8 mouse cellular contexts compared by ENCODE assay signal in genomic region chr4:126321854-126322511, GRCm38 (mm10). TPM values are rescaled to one million over a fixed set of nuclear protein-coding genes. Genes with fewer than 3 reads are reported as not detected.
DNase-seq lines count a peak whose midpoint lies in the region; ATAC-seq and TF ChIP-seq lines count a peak whose summit lies in the region.

No protein-coding gene starts in this region.

- peaks cover 4% of the 10 kb centered on the region; the same call in 1 of the 2 replicates for H3K4me1 ChIP-seq in lung, embryonic 14.5 days (ENCODE audit: insufficient read depth)
- peaks cover 4% of the 10 kb centered on the region; the same call in 1 of the 2 replicates for H3K4me1 ChIP-seq in lung, adult 2 months (ENCODE audit: control insufficient read depth, insufficient read depth, low read length)
- H3K4me1 ChIP-seq in embryonic facial prominence, embryonic 15.5 days: peaks cover 35% of the 10 kb centered on the region
- H3K4me1 ChIP-seq in intestine, embryonic 15.5 days (replicated peaks): peaks cover 17% of the 10 kb centered on the region; the same call in 1 of the 2 replicates

- peak overlapping the region; percentile 94 for H3K4me2 ChIP-seq in lung, embryonic 14.5 days
- peak overlapping the region; percentile 78 for H3K4me2 ChIP-seq in embryonic facial prominence, embryonic 15.5 days (replicated peaks)
- peak overlapping the region; percentile 77 for H3K4me2 ChIP-seq in intestine, embryonic 15.5 days (replicated peaks)

- 0 out of 2 replicates have a peak overlapping the region, but pooled peaks have one; percentile 72 for H3K9ac ChIP-seq in lung, embryonic 14.5 days
- no peak overlapping the region for H3K9ac ChIP-seq in embryonic facial prominence, embryonic 15.5 days
- 0 out of 2 replicates have a peak overlapping the region, but pooled peaks have one; percentile 87 for H3K9ac ChIP-seq in intestine, embryonic 15.5 days

- peak; percentile 45 for ATAC-seq in lung, embryonic 14.5 days (ENCODE audit: insufficient read depth)
- ATAC-seq in embryonic facial prominence, embryonic 15.5 days (ENCODE audit: insufficient number of reproducible peaks, low FRiP score, low TSS enrichment, low read depth): no peak
- peak; percentile 14 for ATAC-seq in intestine, embryonic 15.5 days

- no peaks in the 10 kb centered on the region for H3K9me3 ChIP-seq in lung, embryonic 14.5 days (ENCODE audit: low read depth, low read length)
- no peaks in the 10 kb centered on the region for H3K9me3 ChIP-seq in embryonic facial prominence, embryonic 15.5 days (replicated peaks)
- no peaks in the 10 kb centered on the region for H3K9me3 ChIP-seq in intestine, embryonic 15.5 days

- 50% methylated on average over 28 of the region's 28 CpGs for WGBS in lung, embryonic 14.5 days
- WGBS in lung, adult 2 months: 55% methylated on average over 28 of the region's 28 CpGs
- 53% methylated on average over 28 of the region's 28 CpGs for WGBS in embryonic facial prominence, embryonic 15.5 days
- 54% methylated on average over 28 of the region's 28 CpGs for WGBS in intestine, embryonic 15.5 days

- TF ChIP-seq CTCF in lung, embryonic 14.5 days (IDR thresholded peaks at IDR 0.05; ENCODE audit: low read depth): no peak
- no peak for TF ChIP-seq CTCF in lung, adult 2 months (IDR thresholded peaks at IDR 0.05; ENCODE audit: insufficient read depth, low read length)

- H3K27me3 ChIP-seq in lung, embryonic 14.5 days (ENCODE audit: insufficient read depth, low read length): peaks cover 8% of the 10 kb centered on the region
- H3K27me3 ChIP-seq in embryonic facial prominence, embryonic 15.5 days: no peaks in the 10 kb centered on the region
- H3K27me3 ChIP-seq in intestine, embryonic 15.5 days (replicated peaks): 0 out of 2 replicates have a peak, but pooled peaks cover 3% of the 10 kb centered on the region

- no peak overlapping the region for H3K27ac ChIP-seq in lung, embryonic 14.5 days (ENCODE audit: low read depth)
- H3K27ac ChIP-seq in embryonic facial prominence, embryonic 15.5 days (replicated peaks): no peak overlapping the region
- H3K27ac ChIP-seq in intestine, embryonic 15.5 days: 0 out of 2 replicates have a peak overlapping the region, but pooled peaks have one; percentile 57

- H3K4me3 ChIP-seq in lung, embryonic 14.5 days (ENCODE audit: low read depth, low read length): peak overlapping the region; percentile 89
- H3K4me3 ChIP-seq in lung, adult 2 months (replicated peaks; ENCODE audit: extremely low read depth, low read depth, low read length): no peak overlapping the region
- H3K4me3 ChIP-seq in embryonic facial prominence, embryonic 15.5 days (replicated peaks): peak overlapping the region; percentile 89
- H3K4me3 ChIP-seq in intestine, embryonic 15.5 days (replicated peaks): peak overlapping the region; percentile 88

- peaks cover 23% of the 10 kb centered on the region for H3K36me3 ChIP-seq in lung, embryonic 14.5 days (ENCODE audit: insufficient read depth)
- peaks cover 16% of the 10 kb centered on the region for H3K36me3 ChIP-seq in embryonic facial prominence, embryonic 15.5 days
- H3K36me3 ChIP-seq in intestine, embryonic 15.5 days: peaks cover 10% of the 10 kb centered on the region

- no peak for DNase-seq in lung, embryonic 14.5 days
- no peak for DNase-seq in lung, adult 2 months
- DNase-seq in naive thymus-derived CD4-positive, alpha-beta T cell, adult 2 months (ENCODE audit: low read depth): peak; percentile 23
- no peak for DNase-seq in adrenal gland, postnatal 10 days
- no peak for DNase-seq in frontal cortex, postnatal 36 days (ENCODE audit: low spot score in 2 of 2)
- DNase-seq in cerebellum, postnatal 4 days (ENCODE audit: low spot score in 2 of 2): no peak

- no peak for TF ChIP-seq POLR2A in lung, adult 2 months (IDR thresholded peaks at IDR 0.05; ENCODE audit: borderline replicate concordance, extremely low read depth, low read depth, low read length)

RNA-seq across cellular contexts. Expression of gene Adprhl2, which starts 0.5 kb away (rescaled TPM):
- 52.8 and 56.8 TPM in 2 replicates for polyA plus RNA-seq in lung, embryonic 14.5 days (2014; fragmentation: Nextera tagmentation; extraction: Ambion mirVana)
- 42.2 and 49.0 TPM in 2 replicates for polyA plus RNA-seq in lung, adult 2 months (2012; rRNA removed)
- 83.5 and 89.3 TPM in 2 replicates for polyA plus RNA-seq in embryonic facial prominence, embryonic 15.5 days (2015; fragmentation: Nextera tagmentation; extraction: Ambion mirVana)
- 55.4 and 60.7 TPM in 2 replicates for polyA plus RNA-seq in intestine, embryonic 15.5 days (2015; fragmentation: Nextera tagmentation; extraction: Ambion mirVana)
- 10 to 100 TPM; 34.0 to 34.9 TPM for total RNA-seq in adrenal gland, postnatal 10 days (2021)

RNA-seq across cellular contexts. Expression of gene Tekt2, which starts 3.5 kb away (rescaled TPM):
- polyA plus RNA-seq in lung, embryonic 14.5 days (2014; fragmentation: Nextera tagmentation; extraction: Ambion mirVana): 1.3 and 2.5 TPM in 2 replicates
- polyA plus RNA-seq in lung, adult 2 months (2012; rRNA removed): 12.9 and 18.6 TPM in 2 replicates
- 18.4 and 26.5 TPM in 2 replicates for polyA plus RNA-seq in embryonic facial prominence, embryonic 15.5 days (2015; fragmentation: Nextera tagmentation; extraction: Ambion mirVana)
- 7.1 and 7.4 TPM in 2 replicates for polyA plus RNA-seq in intestine, embryonic 15.5 days (2015; fragmentation: Nextera tagmentation; extraction: Ambion mirVana)
- 1 to 10 TPM in 1 of 2 experiments, under 1 TPM in 1; 0.57 to 2.8 TPM for total RNA-seq in adrenal gland, postnatal 10 days (2021)

RNA-seq across cellular contexts. Expression of gene Col8a2, which starts 35.4 kb away (rescaled TPM):
- polyA plus RNA-seq in lung, embryonic 14.5 days (2014; fragmentation: Nextera tagmentation; extraction: Ambion mirVana): 4.0 and 5.2 TPM in 2 replicates
- polyA plus RNA-seq in lung, adult 2 months (2012; rRNA removed): 3.5 and 4.4 TPM in 2 replicates
- polyA plus RNA-seq in embryonic facial prominence, embryonic 15.5 days (2015; fragmentation: Nextera tagmentation; extraction: Ambion mirVana): 48.6 and 60.1 TPM in 2 replicates
- 7.1 and 8.2 TPM in 2 replicates for polyA plus RNA-seq in intestine, embryonic 15.5 days (2015; fragmentation: Nextera tagmentation; extraction: Ambion mirVana)
- total RNA-seq in adrenal gland, postnatal 10 days (2021): 1 to 10 TPM; 5.5 to 5.6 TPM

RNA-seq across cellular contexts. Expression of gene Trappc3, which starts 59.9 kb away (rescaled TPM):
- polyA plus RNA-seq in lung, embryonic 14.5 days (2014; fragmentation: Nextera tagmentation; extraction: Ambion mirVana): 26.7 and 28.9 TPM in 2 replicates
- polyA plus RNA-seq in lung, adult 2 months (2012; rRNA removed): 31.7 and 51.1 TPM in 2 replicates
- 124 and 132 TPM in 2 replicates for polyA plus RNA-seq in embryonic facial prominence, embryonic 15.5 days (2015; fragmentation: Nextera tagmentation; extraction: Ambion mirVana)
- polyA plus RNA-seq in intestine, embryonic 15.5 days (2015; fragmentation: Nextera tagmentation; extraction: Ambion mirVana): 94.2 and 99.7 TPM in 2 replicates
- total RNA-seq in adrenal gland, postnatal 10 days (2021): 10 to 100 TPM; 73.1 to 74.8 TPM
